Mouse (Mus musculus): ENCODE measurements around the gene Fam20a. TPM values are rescaled to one million over a fixed set of nuclear protein-coding genes. Genes with fewer than 3 reads are reported as not detected.

Fam20a gene
- polyA plus RNA-seq, 1 experiment from 2014 or later: 1.1 TPM

- Histone ChIP-seq H3K4me2 (no peak overlapping the region), H3K27ac (no peak overlapping the region), H3K27me3 (no peaks in the 10 kb centered on the region), H3K9me3 (replicated peaks) (no peaks in the 10 kb centered on the region), H3K9ac (no peak overlapping the region), H3K4me3 (no peak overlapping the region), H3K36me3 (ENCODE audit: poor library complexity, severe bottlenecking) (peaks cover 28% of the 10 kb centered on the region), H3K4me1 (no peaks in the 10 kb centered on the region)
- 79% methylated on average over 21 of the region's 21 CpGs for WGBS
- ATAC-seq: no peak
Observed at GRCm38 (mm10) chr11:109672881-109673739, 49.0 kb downstream of the Fam20a start.

- no peaks in the 10 kb centered on the region for H3K9me3 ChIP-seq (replicated peaks)
- 87% methylated on average over 8 of the region's 8 CpGs for WGBS
- H3K4me2 ChIP-seq: no peak overlapping the region
- no peaks in the 10 kb centered on the region for H3K4me1 ChIP-seq
- H3K9ac ChIP-seq: no peak overlapping the region
- no peak for ATAC-seq
- no peaks in the 10 kb centered on the region for H3K27me3 ChIP-seq
- H3K4me3 ChIP-seq: no peak overlapping the region
- H3K36me3 ChIP-seq (ENCODE audit: poor library complexity, severe bottlenecking): peaks cover 35% of the 10 kb centered on the region
- no peak overlapping the region for H3K27ac ChIP-seq
Observed at GRCm38 (mm10) chr11:109672396-109672795, 49.7 kb downstream of the Fam20a start.

- no peaks in the 10 kb centered on the region for H3K4me1 ChIP-seq
- H3K4me3 ChIP-seq: no peak overlapping the region
- H3K27me3 ChIP-seq: no peaks in the 10 kb centered on the region
- no peak for ATAC-seq
- 87% methylated on average over 5 of the region's 5 CpGs for WGBS
- no peaks in the 10 kb centered on the region for H3K9me3 ChIP-seq (replicated peaks)
- H3K27ac ChIP-seq: no peak overlapping the region
- H3K36me3 ChIP-seq (ENCODE audit: poor library complexity, severe bottlenecking): peaks cover 39% of the 10 kb centered on the region
- no peak overlapping the region for H3K9ac ChIP-seq
- no peak overlapping the region for H3K4me2 ChIP-seq
Observed at GRCm38 (mm10) chr11:109672021-109672324, 50.1 kb downstream of the Fam20a start.

GRCm38 (mm10) chr11:109671136-109672020, 50.7 kb downstream of the Fam20a start:
- H3K4me1 ChIP-seq: no peaks in the 10 kb centered on the region
- no peaks in the 10 kb centered on the region for H3K27me3 ChIP-seq
- no peak for ATAC-seq
- H3K4me3 ChIP-seq: no peak overlapping the region
- H3K9ac ChIP-seq: no peak overlapping the region
- H3K4me2 ChIP-seq: no peak overlapping the region
- no peaks in the 10 kb centered on the region for H3K9me3 ChIP-seq (replicated peaks)
- 85% methylated on average over 6 of the region's 6 CpGs for WGBS
- H3K27ac ChIP-seq: no peak overlapping the region
- peaks cover 45% of the 10 kb centered on the region for H3K36me3 ChIP-seq (ENCODE audit: poor library complexity, severe bottlenecking)

- Histone ChIP-seq H3K4me1 (no peaks in the 10 kb centered on the region), H3K27ac (0 out of 2 replicates have a peak overlapping the region, but pooled peaks have one; percentile 21), H3K9me3 (replicated peaks) (no peaks in the 10 kb centered on the region), H3K36me3 (ENCODE audit: poor library complexity, severe bottlenecking) (peaks cover 56% of the 10 kb centered on the region), H3K4me3 (no peak overlapping the region), H3K27me3 (no peaks in the 10 kb centered on the region), H3K9ac (no peak overlapping the region), H3K4me2 (no peak overlapping the region)
- ATAC-seq: peak; percentile 70
- 70% methylated on average over 14 of the region's 14 CpGs for WGBS
Observed at GRCm38 (mm10) chr11:109670026-109670916, 51.8 kb downstream of the Fam20a start.

- H3K9ac ChIP-seq: no peak overlapping the region
- H3K27ac ChIP-seq: no peak overlapping the region
- H3K4me3 ChIP-seq: no peak overlapping the region
- ATAC-seq: no peak
- WGBS: 91% methylated on average over 8 of the region's 8 CpGs
- H3K9me3 ChIP-seq (replicated peaks): no peaks in the 10 kb centered on the region
- no peak overlapping the region for H3K4me2 ChIP-seq
- peaks cover 67% of the 10 kb centered on the region for H3K36me3 ChIP-seq (ENCODE audit: poor library complexity, severe bottlenecking)
- H3K27me3 ChIP-seq: no peaks in the 10 kb centered on the region
- no peaks in the 10 kb centered on the region for H3K4me1 ChIP-seq
Observed at GRCm38 (mm10) chr11:109669149-109669708, 52.9 kb downstream of the Fam20a start.

- Histone ChIP-seq H3K4me3 (no peak overlapping the region), H3K36me3 (ENCODE audit: poor library complexity, severe bottlenecking) (peaks cover 77% of the 10 kb centered on the region), H3K27me3 (no peaks in the 10 kb centered on the region), H3K4me2 (no peak overlapping the region), H3K4me1 (no peaks in the 10 kb centered on the region), H3K27ac (no peak overlapping the region), H3K9me3 (replicated peaks) (no peaks in the 10 kb centered on the region), H3K9ac (no peak overlapping the region)
- ATAC-seq: no peak
- 90% methylated on average over 8 of the region's 8 CpGs for WGBS
Observed at GRCm38 (mm10) chr11:109668115-109668725, 53.9 kb downstream of the Fam20a start.

- ATAC-seq: no peak
Observed at GRCm38 (mm10) chr11:109667371-109667770, 54.7 kb downstream of the Fam20a start.

GRCm38 (mm10) chr11:109666411-109666810, 55.7 kb downstream of the Fam20a start:
- Histone ChIP-seq H3K4me1 (no peaks in the 10 kb centered on the region), H3K27ac (no peak overlapping the region), H3K4me3 (no peak overlapping the region), H3K9ac (no peak overlapping the region), H3K9me3 (replicated peaks) (no peaks in the 10 kb centered on the region), H3K36me3 (ENCODE audit: poor library complexity, severe bottlenecking) (peaks cover 88% of the 10 kb centered on the region), H3K4me2 (no peak overlapping the region), H3K27me3 (no peaks in the 10 kb centered on the region)
- 90% methylated on average over 13 of the region's 13 CpGs for WGBS
- ATAC-seq: no peak

More at GRCm38 (mm10) chr11:109667371-109667770, 54.7 kb downstream of the Fam20a start:
- Histone ChIP-seq H3K27ac (no peak overlapping the region), H3K4me1 (no peaks in the 10 kb centered on the region), H3K9me3 (replicated peaks) (no peaks in the 10 kb centered on the region), H3K9ac (no peak overlapping the region), H3K36me3 (ENCODE audit: poor library complexity, severe bottlenecking) (peaks cover 84% of the 10 kb centered on the region), H3K4me3 (no peak overlapping the region), H3K27me3 (no peaks in the 10 kb centered on the region), H3K4me2 (no peak overlapping the region)
- 92% methylated on average over 19 of the region's 19 CpGs for WGBS

GRCm38 (mm10) chr11:109665424-109665823, 56.7 kb downstream of the Fam20a start:
- no peak for ATAC-seq
- no peaks in the 10 kb centered on the region for H3K9me3 ChIP-seq (replicated peaks)
- no peak overlapping the region for H3K4me3 ChIP-seq
- H3K27me3 ChIP-seq: no peaks in the 10 kb centered on the region
- peaks cover 90% of the 10 kb centered on the region for H3K36me3 ChIP-seq (ENCODE audit: poor library complexity, severe bottlenecking)
- H3K4me2 ChIP-seq: no peak overlapping the region
- no peak overlapping the region for H3K27ac ChIP-seq
- no peaks in the 10 kb centered on the region for H3K4me1 ChIP-seq
- H3K9ac ChIP-seq: no peak overlapping the region
- 86% methylated on average over 6 of the region's 6 CpGs for WGBS

GRCm38 (mm10) chr11:109664293-109664692, 57.8 kb downstream of the Fam20a start:
- H3K27me3 ChIP-seq: no peaks in the 10 kb centered on the region
- H3K9me3 ChIP-seq (replicated peaks): no peaks in the 10 kb centered on the region
- ATAC-seq: no peak
- H3K4me3 ChIP-seq: no peak overlapping the region
- H3K27ac ChIP-seq: no peak overlapping the region
- H3K36me3 ChIP-seq (ENCODE audit: poor library complexity, severe bottlenecking): peaks cover 91% of the 10 kb centered on the region
- H3K4me1 ChIP-seq: no peaks in the 10 kb centered on the region
- H3K9ac ChIP-seq: no peak overlapping the region
- WGBS: 91% methylated on average over 13 of the region's 13 CpGs
- H3K4me2 ChIP-seq: no peak overlapping the region
